Mouse (Mus musculus) small intestine, adult 2 months (tissue): ENCODE data around the gene Pik3c2g.

Experiments used
- CTCF ChIP-seq: fragments of 200-500 bp; IDR thresholded peaks from 2 replicates; pipeline ENCODE4 v1.5.1; 2012; ENCODE audit warnings: low read depth, mild to moderate bottlenecking, control low read depth, inconsistent platforms, low read length, moderate library complexity, mixed read lengths; ENCODE audit not compliant: insufficient replicate concordance, insufficient read length; ENCODE audit errors: extremely low read depth
- POLR2A ChIP-seq: fragments of 200-500 bp; IDR thresholded peaks from 2 replicates; pipeline ENCODE4 v1.6.1; 2012; ENCODE audit warnings: low read depth, mild to moderate bottlenecking, control low read depth, inconsistent platforms, low read length, moderate library complexity

- TF ChIP-seq POLR2A (no peak), CTCF (no peak)
Measured at GRCm38 (mm10) chr6:139770535-139770934, 183.5 kb downstream of the Pik3c2g start.
